Mouse (Mus musculus): ENCODE measurements around the gene P2rx6.

The P2rx6 gene

GRCm38 (mm10) chr16:17563580-17563979 lies 1.9 kb downstream of the P2rx6 start:
- DNase-seq, result no peak

GRCm38 (mm10) chr16:17564221-17564620 lies 2.5 kb downstream of the P2rx6 start:
- no peak for DNase-seq

GRCm38 (mm10) chr16:17564771-17565170 lies 3.1 kb downstream of the P2rx6 start:
- DNase-seq, result no peak

DNA sequence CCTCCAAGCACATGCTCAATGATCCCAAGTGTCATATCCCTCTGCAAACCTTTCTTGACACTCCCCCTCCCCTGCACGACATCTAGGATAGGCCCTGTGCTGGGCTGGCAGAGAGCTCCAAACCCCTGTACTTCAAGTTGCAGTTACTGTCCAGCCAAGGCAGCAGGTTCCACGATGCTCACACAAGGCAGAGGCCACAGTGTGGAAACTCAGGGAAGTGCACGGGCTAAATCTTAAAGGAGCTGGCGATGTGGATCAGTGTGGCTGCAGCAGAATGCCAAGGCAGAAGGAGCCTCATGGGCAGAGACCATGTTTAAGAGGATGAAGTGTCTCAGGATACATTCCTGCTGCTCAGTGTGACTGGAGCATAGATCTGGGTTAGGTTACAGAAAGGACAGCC lies 4.5 kb downstream of the P2rx6 start:
- no peak for DNase-seq

DNA sequence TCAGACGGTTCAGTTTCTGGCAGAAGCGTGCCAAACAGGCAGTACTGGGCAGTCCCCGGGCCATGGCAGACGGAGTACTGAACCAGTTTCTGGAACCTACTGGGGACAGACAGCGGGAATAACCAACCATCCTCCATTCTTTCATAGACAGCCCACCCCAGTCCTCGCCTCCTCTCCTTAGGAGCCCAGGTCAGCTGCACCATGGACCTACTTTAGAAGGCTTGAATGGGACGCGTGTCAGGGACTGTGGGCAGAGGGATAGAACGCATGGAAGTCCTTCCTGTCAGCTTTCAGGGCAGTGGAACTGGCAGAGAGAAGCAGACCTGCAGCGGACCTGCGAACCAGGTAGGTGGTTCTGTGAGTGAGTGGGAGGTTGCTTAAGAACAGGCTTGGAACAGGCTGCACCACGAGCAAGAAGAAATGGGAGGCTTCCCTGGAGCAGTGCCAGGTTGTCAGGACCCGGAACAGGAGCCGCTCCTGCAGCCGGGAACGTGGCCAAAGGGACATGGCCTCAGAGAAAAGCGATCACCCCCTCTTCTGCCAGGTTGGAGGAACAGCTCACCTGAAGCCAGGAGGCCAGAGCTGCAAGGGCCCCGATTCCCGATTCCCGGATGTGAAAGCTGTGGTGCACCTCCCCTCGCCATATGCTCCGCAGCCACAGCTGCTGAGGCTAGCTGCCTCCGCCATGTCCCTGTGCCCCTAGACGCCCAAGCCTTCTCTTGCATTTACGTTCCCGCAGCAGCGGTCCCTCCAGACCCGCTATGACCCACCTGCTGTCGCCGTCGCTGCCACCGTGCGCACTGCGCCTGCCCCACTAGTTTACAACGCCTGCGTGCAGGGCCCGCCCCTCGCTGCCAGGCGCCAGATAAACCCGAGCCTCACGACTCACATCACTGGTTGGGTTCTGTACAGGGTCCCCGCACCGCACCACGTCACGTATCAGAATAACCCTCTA lies 14.5 kb downstream of the P2rx6 start:
- DNase-seq, result no peak

DNA sequence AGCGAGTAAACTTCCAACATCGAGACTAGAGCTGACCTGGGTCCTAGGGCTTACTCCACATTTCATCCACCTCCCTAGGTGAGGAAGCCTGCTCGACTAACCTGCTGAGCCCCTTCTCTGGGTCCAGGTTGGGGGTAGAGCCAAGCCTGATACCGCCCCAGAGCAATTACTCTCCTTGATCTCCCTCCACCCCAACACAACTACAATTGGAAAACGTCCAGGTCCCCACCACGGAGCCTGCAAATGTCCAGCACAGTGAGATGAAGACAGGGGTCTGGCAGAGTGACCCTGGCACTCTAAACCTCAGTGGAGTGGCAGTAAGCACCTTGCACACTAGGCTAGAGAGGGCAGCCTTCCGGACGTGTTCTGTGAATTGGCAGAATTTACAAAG lies 15.1 kb downstream of the P2rx6 start:
- no peak for DNase-seq

DNA sequence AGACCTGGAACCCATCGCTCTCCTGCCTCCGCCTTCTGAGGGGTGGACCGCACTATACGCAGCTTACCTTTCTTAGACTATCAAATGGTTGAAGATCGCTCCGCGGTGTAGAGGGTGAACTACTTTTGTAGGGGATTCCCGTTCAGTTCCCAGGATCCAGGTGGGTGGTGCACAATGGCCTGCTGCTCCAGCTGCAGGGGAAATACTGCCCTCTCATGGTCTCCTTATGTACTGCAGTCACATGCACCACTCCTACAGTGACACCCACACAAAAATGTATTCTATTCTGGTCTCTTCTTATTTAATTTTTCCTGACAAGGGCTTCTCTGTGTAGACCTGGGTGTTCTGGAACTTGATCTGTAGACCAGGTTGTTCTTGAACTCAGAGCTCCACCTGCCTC lies 21.4 kb downstream of the P2rx6 start, which contains the start of gene Slc7a4:
Gene Slc7a4 (minus strand): TSS at position 151 of the 400 bp plus-strand sequence.
- peak; percentile 17 to 30 for DNase-seq

- DNase-seq, result no peak
These were observed 22.9 kb downstream of the P2rx6 start for GRCm38 (mm10) chr16:17584555-17584954.

- DNase-seq, result no peak
These were observed 29.0 kb downstream of the P2rx6 start for GRCm38 (mm10) chr16:17590731-17591130.

- no peak for DNase-seq
These were observed 39.4 kb downstream of the P2rx6 start for GRCm38 (mm10) chr16:17600944-17601562.

GRCm38 (mm10) chr16:17604941-17605340 lies 43.3 kb downstream of the P2rx6 start:
- no peak for DNase-seq

- DNase-seq, result no peak
These were observed 44.0 kb downstream of the P2rx6 start for GRCm38 (mm10) chr16:17605684-17606083.

DNA sequence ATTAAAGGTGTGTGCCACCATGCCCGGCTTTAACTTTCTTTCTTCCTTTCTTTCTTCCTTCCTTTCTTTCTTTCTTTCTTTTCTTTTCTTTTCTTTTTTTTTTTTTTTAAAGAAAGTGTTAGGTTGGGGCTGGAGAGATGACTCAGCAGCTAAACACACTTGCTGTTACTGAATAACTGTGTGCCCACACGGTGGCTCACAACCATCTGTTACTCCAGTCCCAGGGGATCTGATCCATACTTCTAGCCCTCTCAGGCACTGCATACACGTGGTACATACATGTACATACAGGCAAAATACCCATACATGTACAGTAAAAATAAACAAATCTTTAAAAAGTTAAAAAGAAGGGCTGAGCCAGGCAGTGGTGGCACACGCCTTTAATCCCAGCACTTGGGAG lies 49.7 kb downstream of the P2rx6 start:
- no peak for DNase-seq

GRCm38 (mm10) chr16:17614740-17615139 lies 53.1 kb downstream of the P2rx6 start:
- DNase-seq, result peak; percentile 2 to 15

- DNase-seq, result no peak
These were observed 54.5 kb downstream of the P2rx6 start for GRCm38 (mm10) chr16:17616212-17616611.

- DNase-seq, result peak; percentile 63 to 67
These were observed 56.4 kb downstream of the P2rx6 start for GRCm38 (mm10) chr16:17617922-17618565.

DNA sequence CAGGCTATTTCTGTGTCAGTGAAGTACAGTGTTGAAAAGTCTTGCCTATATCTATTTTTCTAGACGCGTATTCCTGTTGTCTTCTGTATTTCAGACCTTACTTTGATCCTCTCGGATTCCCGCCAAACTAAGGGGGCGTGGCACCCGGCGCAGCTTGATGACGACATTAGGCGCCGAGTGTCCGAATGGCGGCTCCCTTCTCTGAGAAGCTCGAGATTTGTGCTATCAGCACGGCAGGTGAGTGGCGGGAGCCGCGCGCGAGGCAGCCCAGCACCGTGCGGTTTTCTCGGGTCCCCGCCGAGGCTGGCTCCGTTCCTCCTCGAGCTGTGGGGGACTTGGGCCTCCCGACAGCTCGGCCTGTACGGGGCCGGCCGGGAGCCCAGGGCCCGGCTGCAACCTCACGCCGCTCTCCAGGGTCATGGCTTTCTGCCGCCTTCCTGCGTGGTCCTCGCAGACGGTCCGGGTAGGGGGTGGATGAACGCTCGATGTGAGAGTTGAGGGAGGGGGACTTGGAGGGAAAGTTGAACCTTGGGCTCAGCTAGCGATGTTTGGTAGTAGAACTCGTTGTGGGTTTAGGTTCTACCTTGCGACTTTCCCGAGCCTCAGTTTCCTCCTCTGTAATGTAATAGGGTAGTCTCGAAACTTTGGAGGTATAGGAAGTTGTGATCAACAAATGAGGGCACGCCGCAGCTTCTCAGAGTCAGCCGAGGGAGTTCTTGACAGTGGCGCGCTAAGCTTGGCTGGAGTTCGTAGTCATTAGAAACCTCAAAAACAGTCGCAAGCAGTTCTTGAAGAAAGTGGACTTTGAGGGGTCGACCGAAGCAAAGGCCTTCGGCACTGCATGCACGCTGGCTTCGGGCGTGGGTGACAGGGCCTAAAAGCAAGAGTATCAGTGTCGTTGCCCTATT lies 57.8 kb downstream of the P2rx6 start, which contains the start of gene Smpd4:
Gene Smpd4 (plus strand): TSS at position 157 of the 908 bp plus-strand sequence.
- DNase-seq, result peak; percentile 98

DNA sequence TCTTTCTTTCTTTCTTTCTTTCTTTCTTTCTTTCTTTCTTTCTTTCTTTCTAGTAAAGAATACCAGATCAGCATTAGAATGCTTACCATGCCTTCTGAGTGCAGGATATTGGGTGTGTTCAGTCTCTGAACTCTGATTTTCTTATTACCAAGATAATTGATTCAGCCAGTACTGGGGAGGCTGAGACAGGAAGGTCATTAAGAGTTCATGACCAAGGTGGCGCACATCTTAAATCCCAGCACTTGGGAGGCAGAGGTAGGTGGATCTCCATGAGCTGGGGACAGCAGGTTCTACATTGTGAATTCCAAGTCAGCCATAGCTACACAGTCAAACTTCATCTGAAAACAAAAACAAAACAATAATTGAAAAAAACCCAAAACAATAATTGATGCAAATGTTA lies 60.3 kb downstream of the P2rx6 start:
- DNase-seq, result no peak

- no peak for DNase-seq
These were observed 64.0 kb downstream of the P2rx6 start for GRCm38 (mm10) chr16:17625488-17626268.

DNA sequence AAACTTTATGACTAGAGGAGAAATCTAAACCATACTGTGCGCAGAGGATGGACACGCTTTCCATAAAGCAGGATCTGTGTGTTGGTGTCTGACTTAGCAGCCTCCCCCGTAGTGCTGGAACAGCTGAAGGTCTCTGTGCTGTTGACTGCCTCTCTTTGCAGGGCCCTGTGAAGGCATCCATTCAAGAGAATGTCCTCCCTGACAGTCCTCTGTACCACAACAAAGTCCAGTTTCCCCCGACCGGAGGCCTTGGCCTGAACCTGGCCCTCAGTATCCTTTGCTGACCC lies 64.5 kb downstream of the P2rx6 start:
- no peak for DNase-seq

All from B cell, adult 2 months (primary cell).